Comparison of ENCODE assay signal across 10 mouse cellular contexts in the genomic region with DNA sequence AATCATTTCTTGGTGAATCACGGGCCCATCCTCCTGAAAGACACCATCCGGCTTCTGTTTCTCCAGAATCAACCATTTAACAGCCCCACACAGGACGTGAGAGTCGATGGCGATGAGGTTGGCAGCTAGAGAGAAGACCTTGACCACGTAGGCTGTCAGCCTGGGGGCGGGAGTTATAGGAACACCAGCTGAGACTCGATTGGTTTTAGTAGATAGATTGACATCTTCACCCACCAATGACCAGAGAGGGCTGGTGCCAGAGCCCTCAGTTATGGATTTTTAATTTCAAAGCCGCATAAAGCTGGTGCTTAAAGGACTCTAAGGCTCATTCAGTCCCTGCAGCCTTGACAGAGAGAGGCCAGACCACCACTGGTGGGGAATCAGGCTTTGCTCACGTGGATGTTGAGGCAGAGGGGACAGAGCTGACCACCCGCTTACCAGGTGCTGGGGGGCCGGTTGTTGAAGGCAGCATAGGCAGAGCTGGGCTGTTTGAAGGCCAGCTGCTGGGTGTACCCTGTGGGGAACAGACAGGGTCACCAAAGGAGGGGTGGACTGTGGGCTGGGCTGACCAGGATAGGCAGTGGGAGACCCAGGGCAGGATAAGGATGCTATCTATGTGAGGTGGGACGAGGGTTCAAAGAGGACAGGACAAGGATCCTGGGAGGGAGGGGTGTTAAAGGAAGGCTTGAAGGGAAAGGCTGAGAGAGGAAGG. TPM values are rescaled to one million over a fixed set of nuclear protein-coding genes. Genes with fewer than 3 reads are reported as not detected.
DNase-seq lines count a peak whose midpoint lies in the region; ATAC-seq and TF ChIP-seq lines count a peak whose summit lies in the region.
"Had no signal": no experiment of that assay in that cellular context is flagged by ENCODE, and none has a peak within 500 bp of the region (broad histone marks: within the 10 kb centered on the region; RNA-seq: fewer than 3 reads in every experiment).

No protein-coding gene starts in this region.

- peak; percentile 54; the same call in 1 of the 2 replicates for ATAC-seq in lung, embryonic 14.5 days (ENCODE audit: insufficient read depth)
- peak; percentile 55 for ATAC-seq in common myeloid progenitor, adult 5-6 weeks (replicated peaks; ENCODE audit: low read depth, poor library complexity, severe bottlenecking)
- ATAC-seq in intestine, embryonic 16.5 days, result peak; percentile 26
- 0 out of 2 replicates have a peak, but pooled peaks have one; percentile 19 for ATAC-seq in stomach, embryonic 14.5 days (ENCODE audit: insufficient number of reproducible peaks, insufficient read depth, low FRiP score, low read depth)

- DNase-seq in lung, embryonic 14.5 days, result peak; percentile 50
- no peak for DNase-seq in lung, postnatal 10 days
- no peak for DNase-seq in left cerebral cortex, adult 8-10 months (ENCODE audit: low spot score in 2 of 2)
- no peak for DNase-seq in cerebellum, adult 18-20 months
- DNase-seq in spleen, adult 12 weeks (ENCODE audit: low spot score), result no peak
- DNase-seq: heart, adult 18-20 months had no signal

- H3K36me3 ChIP-seq in lung, embryonic 14.5 days (ENCODE audit: insufficient read depth), result no peaks in the 10 kb centered on the region
- no peaks in the 10 kb centered on the region for H3K36me3 ChIP-seq in intestine, embryonic 16.5 days (ENCODE audit: control insufficient read depth, insufficient read depth, low read length)
- no peaks in the 10 kb centered on the region for H3K36me3 ChIP-seq in stomach, embryonic 14.5 days (ENCODE audit: control insufficient read depth, insufficient read depth, low read length)

- no peaks in the 10 kb centered on the region for H3K27me3 ChIP-seq in lung, embryonic 14.5 days (ENCODE audit: insufficient read depth, low read length)
- no peaks in the 10 kb centered on the region for H3K27me3 ChIP-seq in intestine, embryonic 16.5 days (replicated peaks; ENCODE audit: control insufficient read depth, insufficient read depth, low read length)
- no peaks in the 10 kb centered on the region for H3K27me3 ChIP-seq in stomach, embryonic 14.5 days (ENCODE audit: control insufficient read depth, insufficient read depth, low read length)
- H3K27me3 ChIP-seq: liver, embryonic 15.5 days had no signal

- no peak overlapping the region for H3K4me3 ChIP-seq in lung, embryonic 14.5 days (ENCODE audit: low read depth, low read length)
- H3K4me3 ChIP-seq in intestine, embryonic 16.5 days (ENCODE audit: low read length), result no peak overlapping the region
- H3K4me3 ChIP-seq in stomach, embryonic 14.5 days (ENCODE audit: low read depth, low read length), result no peak overlapping the region
- H3K4me3 ChIP-seq: liver, embryonic 15.5 days had no signal

- H3K4me1 ChIP-seq in lung, embryonic 14.5 days (ENCODE audit: insufficient read depth), result no peaks in the 10 kb centered on the region
- 0 out of 2 replicates have a peak, but pooled peaks cover 2% of the 10 kb centered on the region for H3K4me1 ChIP-seq in intestine, embryonic 16.5 days (ENCODE audit: control insufficient read depth, insufficient read depth, low read length)
- H3K4me1 ChIP-seq in stomach, embryonic 14.5 days (ENCODE audit: control insufficient read depth, insufficient read depth, low read length), result no peaks in the 10 kb centered on the region

- no peak overlapping the region for H3K27ac ChIP-seq in lung, embryonic 14.5 days (ENCODE audit: low read depth)
- no peak overlapping the region for H3K27ac ChIP-seq in intestine, embryonic 16.5 days (ENCODE audit: low read length)
- H3K27ac ChIP-seq in stomach, embryonic 14.5 days (ENCODE audit: low read length), result no peak overlapping the region
- H3K27ac ChIP-seq: liver, embryonic 15.5 days had no signal

- no peak overlapping the region for H3K4me2 ChIP-seq in lung, embryonic 14.5 days
- no peak overlapping the region for H3K4me2 ChIP-seq in intestine, embryonic 16.5 days (ENCODE audit: low read depth, low read length)
- no peak overlapping the region for H3K4me2 ChIP-seq in stomach, embryonic 14.5 days (replicated peaks; ENCODE audit: low read depth, low read length)
- H3K4me2 ChIP-seq: liver, embryonic 15.5 days had no signal

- WGBS in lung, embryonic 14.5 days, result 38% methylated on average over 13 of the region's 13 CpGs
- WGBS in intestine, embryonic 16.5 days, result 40% methylated on average over 13 of the region's 13 CpGs
- WGBS in stomach, embryonic 14.5 days, result 42% methylated on average over 13 of the region's 13 CpGs

- TF ChIP-seq CTCF in lung, embryonic 14.5 days (IDR thresholded peaks at IDR 0.05; ENCODE audit: low read depth), result no peak

- H3K9me3 ChIP-seq in lung, embryonic 14.5 days (ENCODE audit: low read depth, low read length), result no peaks in the 10 kb centered on the region
- no peaks in the 10 kb centered on the region for H3K9me3 ChIP-seq in intestine, embryonic 16.5 days (ENCODE audit: control insufficient read depth, low read length)
- no peaks in the 10 kb centered on the region for H3K9me3 ChIP-seq in stomach, embryonic 14.5 days (ENCODE audit: control insufficient read depth, low read depth, low read length)
- H3K9me3 ChIP-seq: liver, embryonic 15.5 days had no signal

- no peak overlapping the region for H3K9ac ChIP-seq in lung, embryonic 14.5 days
- H3K9ac ChIP-seq in intestine, embryonic 16.5 days (ENCODE audit: low read depth, low read length), result no peak overlapping the region
- no peak overlapping the region for H3K9ac ChIP-seq in stomach, embryonic 14.5 days (replicated peaks; ENCODE audit: low read depth, low read length)
- H3K9ac ChIP-seq: liver, embryonic 15.5 days had no signal

RNA-seq across cellular contexts. Expression of gene C3, which starts 13.1 kb away (rescaled TPM):
- polyA plus RNA-seq in lung, embryonic 14.5 days (2014; fragmentation: Nextera tagmentation; extraction: Ambion mirVana), result 0.64 and 0.67 TPM in 2 replicates
- total RNA-seq in common myeloid progenitor, adult 5-6 weeks (2017), result 8.4 and 19.3 TPM in 2 replicates
- 5.0 and 8.2 TPM in 2 replicates for polyA plus RNA-seq in intestine, embryonic 16.5 days (2015; fragmentation: Nextera tagmentation; extraction: Ambion mirVana)
- polyA plus RNA-seq in stomach, embryonic 14.5 days (2014; fragmentation: Nextera tagmentation; extraction: Ambion mirVana), result 0.48 and 1.4 TPM in 2 replicates
- 1 to 10 TPM in 3 of 4 experiments, under 1 TPM in 1; 0.94 to 3.9 (median 1.3) TPM for total RNA-seq in left cerebral cortex, adult 8-10 months (2022)

RNA-seq across cellular contexts. Expression of gene Tnfsf14, which starts 20.9 kb away (rescaled TPM):
- polyA plus RNA-seq in lung, embryonic 14.5 days (2014; fragmentation: Nextera tagmentation; extraction: Ambion mirVana), result 0.16 and 0.46 TPM in 2 replicates
- 7.2 and 9.0 TPM in 2 replicates for total RNA-seq in common myeloid progenitor, adult 5-6 weeks (2017)
- polyA plus RNA-seq in intestine, embryonic 16.5 days (2015; fragmentation: Nextera tagmentation; extraction: Ambion mirVana), result 0.21 and 0.43 TPM in 2 replicates
- polyA plus RNA-seq in stomach, embryonic 14.5 days (2014; fragmentation: Nextera tagmentation; extraction: Ambion mirVana), result 0.31 TPM in 1 of 2 replicates, not detected in the other
- not detected for total RNA-seq in left cerebral cortex, adult 8-10 months (2022)

RNA-seq across cellular contexts. Expression of gene Gpr108, which starts 33.4 kb away (rescaled TPM):
- 30.8 and 33.9 TPM in 2 replicates for polyA plus RNA-seq in lung, embryonic 14.5 days (2014; fragmentation: Nextera tagmentation; extraction: Ambion mirVana)
- total RNA-seq in common myeloid progenitor, adult 5-6 weeks (2017), result 17.0 and 17.7 TPM in 2 replicates
- polyA plus RNA-seq in intestine, embryonic 16.5 days (2015; fragmentation: Nextera tagmentation; extraction: Ambion mirVana), result 34.9 and 37.0 TPM in 2 replicates
- 38.6 and 40.6 TPM in 2 replicates for polyA plus RNA-seq in stomach, embryonic 14.5 days (2014; fragmentation: Nextera tagmentation; extraction: Ambion mirVana)
- total RNA-seq in left cerebral cortex, adult 8-10 months (2022), result 10 to 100 TPM; 26.5 to 27.8 (median 27.5) TPM

RNA-seq across cellular contexts. Expression of gene Trip10, which starts 34.4 kb away (rescaled TPM):
- 39.9 and 40.3 TPM in 2 replicates for polyA plus RNA-seq in lung, embryonic 14.5 days (2014; fragmentation: Nextera tagmentation; extraction: Ambion mirVana)
- 8.4 and 9.8 TPM in 2 replicates for total RNA-seq in common myeloid progenitor, adult 5-6 weeks (2017)
- 46.9 and 47.4 TPM in 2 replicates for polyA plus RNA-seq in intestine, embryonic 16.5 days (2015; fragmentation: Nextera tagmentation; extraction: Ambion mirVana)
- polyA plus RNA-seq in stomach, embryonic 14.5 days (2014; fragmentation: Nextera tagmentation; extraction: Ambion mirVana), result 33.4 and 35.4 TPM in 2 replicates
- 1 to 10 TPM; 6.9 to 9.1 (median 8.1) TPM for total RNA-seq in left cerebral cortex, adult 8-10 months (2022)
